Mouse (Mus musculus) liver (tissue): ENCODE data around the gene Gatd1.
A peak's percentile ranks its signal among the peaks of the same experiment; 100 is the strongest.
"Not testable (repeated sequence)": the region's sequence is repeated elsewhere in the genome, so short reads cannot be mapped to it uniquely, and the experiment has no call there.

Experiments used
- DNase-seq: peaks from one replicate; pipeline ENCODE4 v3.0.0-alpha.2; 2020; ENCODE audit warnings: mixed read lengths

Gene Gatd1

DNA sequence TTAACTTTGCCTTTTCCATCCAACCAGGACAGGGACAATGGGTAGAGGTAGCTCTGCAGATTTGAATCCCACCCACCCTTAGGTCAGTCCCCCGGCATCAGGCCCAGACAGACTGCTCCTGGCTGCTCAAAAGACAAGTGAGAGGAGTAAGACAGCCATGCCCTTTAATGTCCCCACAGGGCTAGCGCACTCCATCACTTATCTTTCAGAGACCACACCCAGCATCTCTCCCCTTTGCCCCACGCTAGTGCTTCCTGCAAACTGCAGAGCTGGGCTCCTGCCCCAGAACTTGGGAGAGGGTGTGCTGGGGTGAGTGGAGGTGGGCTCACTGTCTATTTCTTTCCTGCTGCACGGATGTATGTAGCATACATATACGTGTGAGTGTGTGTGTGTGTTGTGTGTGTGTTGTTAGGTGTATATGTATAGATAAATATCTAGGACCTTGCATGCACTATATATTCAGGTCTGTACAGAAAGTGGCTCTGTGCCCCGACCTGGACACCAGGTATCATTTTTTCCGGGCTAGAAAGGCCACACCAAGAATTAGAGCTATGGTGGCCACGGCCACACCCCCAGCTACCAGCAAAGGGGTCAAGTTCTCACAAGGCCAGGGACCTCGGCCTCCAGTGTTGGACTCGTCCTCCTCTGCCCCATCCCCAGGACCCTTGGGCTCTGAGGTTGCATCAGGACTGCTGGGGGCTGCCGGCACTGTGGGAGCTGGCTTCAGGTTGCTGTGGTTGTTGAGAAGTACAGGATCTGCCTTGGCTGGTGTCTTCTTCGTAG is 13.2 kb upstream of the Gatd1 start:
- no peak for DNase-seq

GRCm38 (mm10) chr7:141423811-141424210 is 9.9 kb upstream of the Gatd1 start:
- DNase-seq = no peak

- DNase-seq = no peak
Observed at GRCm38 (mm10) chr7:141420030-141420702, 6.2 kb upstream of the Gatd1 start.

DNA sequence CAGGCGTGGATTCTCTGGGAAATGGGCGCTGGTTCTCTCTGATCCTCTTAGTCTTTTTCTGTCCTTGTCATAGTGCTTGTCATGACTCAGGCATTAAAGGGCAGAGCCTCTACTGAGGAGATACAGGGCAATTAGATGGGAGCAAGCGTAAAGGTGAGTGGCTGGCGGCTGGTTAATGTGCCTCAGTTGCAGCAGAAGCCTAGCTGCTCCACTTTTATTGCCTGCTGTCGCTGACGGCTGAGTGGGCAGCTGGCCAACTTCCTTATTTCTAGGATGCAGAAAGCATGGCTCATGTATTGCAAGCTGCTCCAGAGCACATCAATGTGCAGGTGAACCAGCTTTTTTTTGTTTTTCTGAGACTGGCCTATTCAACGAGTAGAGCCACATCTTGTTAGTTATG is 5.0 kb upstream of the Gatd1 start:
- DNase-seq = no peak

DNA sequence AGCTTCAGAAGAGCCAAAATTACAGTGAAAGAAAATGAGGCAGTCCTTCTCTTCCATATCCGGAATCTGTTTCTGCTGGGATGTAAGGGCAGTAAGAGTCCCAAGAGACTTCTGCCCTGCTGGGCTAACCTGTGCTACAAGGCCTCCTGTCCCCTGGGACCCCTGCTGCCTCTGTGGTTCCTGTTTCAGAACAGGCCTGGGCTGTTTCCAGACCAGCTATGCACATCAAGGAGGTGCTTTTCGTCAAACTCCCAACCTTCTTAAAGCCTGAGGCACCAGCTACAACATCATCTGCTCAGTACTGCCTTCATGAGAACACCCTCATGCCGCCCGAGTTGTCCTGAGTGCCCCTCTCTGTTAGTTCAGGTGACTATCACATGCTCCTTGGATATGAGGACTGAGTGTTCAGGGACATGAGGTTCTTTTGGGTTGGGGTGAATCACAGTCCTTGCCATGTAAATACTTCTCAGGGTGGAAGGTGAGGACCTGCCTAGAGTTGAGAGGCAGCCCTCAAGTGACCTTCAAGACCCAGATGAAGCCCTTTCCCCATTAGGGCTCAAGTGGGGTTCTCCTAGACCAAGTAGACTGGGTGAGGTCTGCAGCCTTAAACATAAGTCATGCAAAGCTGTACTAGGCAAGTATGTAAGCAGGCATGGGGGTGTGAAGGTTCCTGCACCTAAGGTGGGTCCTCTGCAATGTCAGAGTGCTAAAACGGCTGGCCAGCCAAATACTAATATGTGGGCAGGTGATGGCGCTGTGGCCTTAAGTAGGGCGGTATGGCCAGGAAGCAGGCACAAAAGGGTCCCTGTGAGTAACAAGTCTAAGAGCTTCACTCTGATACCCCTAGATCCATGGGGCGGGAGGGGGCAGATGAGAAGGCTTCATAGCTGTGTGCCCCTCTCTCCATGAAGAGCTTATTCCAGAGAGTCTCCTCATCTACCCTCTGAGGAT is 4.1 kb upstream of the Gatd1 start:
- DNase-seq = no peak

DNA sequence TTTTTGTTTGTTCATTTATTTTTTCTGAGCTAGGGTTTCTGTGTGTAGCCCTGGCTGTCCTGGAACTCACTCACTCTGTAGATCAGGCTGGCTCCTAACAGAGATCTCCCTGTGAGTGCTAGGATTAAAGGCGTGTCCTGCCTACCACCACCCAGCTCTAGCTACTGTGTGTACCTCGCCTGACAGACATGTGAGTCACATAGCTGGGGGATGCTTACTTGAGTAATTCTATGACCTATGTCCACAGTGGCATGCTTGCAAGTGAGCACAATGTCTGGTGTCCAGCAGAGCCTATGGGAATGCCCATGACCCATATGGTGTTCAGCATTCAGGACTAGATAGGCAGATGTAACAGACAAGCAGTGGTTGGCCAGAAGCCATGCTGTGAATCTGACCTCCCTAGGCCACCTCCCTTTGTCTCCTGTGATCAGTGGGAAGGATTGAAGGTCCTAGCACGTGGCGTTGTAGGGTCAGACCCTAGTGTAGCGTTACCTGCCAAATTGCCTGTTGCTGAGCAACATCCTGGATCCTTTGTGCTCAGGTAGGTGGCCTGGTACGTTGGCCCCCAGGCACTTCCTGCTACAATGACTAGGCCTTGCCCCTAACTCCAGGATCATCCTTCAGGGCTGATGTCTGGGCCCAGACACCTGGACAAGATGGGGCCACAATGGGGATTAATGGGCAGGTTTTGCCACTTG is 2.4 kb upstream of the Gatd1 start:
- no peak for DNase-seq

- DNase-seq = peak; percentile 45
Observed at GRCm38 (mm10) chr7:141413331-141413730, 605 bp downstream of the Gatd1 start.

DNA sequence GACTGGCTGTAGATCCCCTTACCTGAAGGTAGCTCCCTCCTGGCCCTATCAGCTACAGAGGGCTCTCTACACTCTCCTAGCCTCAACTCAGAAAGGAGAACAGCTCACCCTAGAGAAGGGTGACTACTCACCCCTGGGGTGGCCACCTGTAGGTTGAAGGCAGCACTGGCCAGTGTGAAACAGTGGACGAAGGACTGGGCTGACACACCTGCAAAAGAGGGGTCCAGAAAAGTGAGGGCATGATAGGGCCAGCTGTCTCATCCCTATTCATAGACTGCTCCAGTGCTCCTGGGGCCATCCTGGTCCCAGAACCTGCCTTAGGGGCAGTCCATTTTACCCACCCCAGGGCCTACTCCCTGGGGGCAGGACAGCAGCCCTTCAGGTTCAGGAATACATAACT is 2.3 kb downstream of the Gatd1 start:
- no peak for DNase-seq

- DNase-seq = no peak
Observed at GRCm38 (mm10) chr7:141410631-141411030, 3.3 kb downstream of the Gatd1 start.

GRCm38 (mm10) chr7:141408833-141409232 is 5.1 kb downstream of the Gatd1 start:
- peak; percentile 88 for DNase-seq

DNA sequence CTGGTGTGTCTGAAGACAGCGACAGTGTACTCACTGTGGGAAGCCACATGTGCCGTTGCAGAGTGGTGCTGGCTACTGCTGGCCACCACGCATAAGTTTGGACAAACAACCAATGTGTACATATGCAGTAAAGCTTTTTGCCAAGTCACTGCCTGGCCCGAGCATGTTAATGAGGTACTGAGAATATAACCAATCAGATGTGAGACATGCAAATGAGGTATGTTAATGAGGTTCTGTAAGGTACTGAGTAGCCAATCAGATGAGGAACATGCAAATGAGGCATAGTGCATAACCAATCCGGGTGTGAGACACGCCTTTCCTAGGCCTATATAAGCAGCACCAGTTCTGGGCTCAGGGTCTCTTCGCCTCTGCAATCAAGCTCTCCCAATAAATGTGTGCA is 6.3 kb downstream of the Gatd1 start:
- DNase-seq = not testable (repeated sequence)

DNA sequence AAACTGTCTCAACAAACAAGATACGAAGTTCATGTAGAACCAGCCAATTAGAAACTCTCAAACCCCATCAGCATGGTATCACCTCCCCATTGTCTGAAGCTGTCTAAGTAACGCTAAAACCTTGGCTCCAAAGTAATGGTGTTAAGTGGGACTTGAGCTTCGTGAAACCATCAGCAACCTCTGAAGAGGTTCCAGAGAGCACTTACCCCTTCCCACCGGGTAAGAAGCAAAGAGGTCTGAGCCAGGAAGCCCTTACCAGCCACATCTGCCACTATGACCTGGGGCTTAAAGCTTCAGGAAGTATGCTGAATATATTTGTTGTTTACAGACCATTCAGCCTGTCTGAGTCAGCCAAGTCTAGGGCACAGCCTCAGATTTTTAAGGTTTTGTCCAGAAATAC is 8.5 kb downstream of the Gatd1 start:
- no peak for DNase-seq

- peak; percentile 73 for DNase-seq
Observed at GRCm38 (mm10) chr7:141403305-141403704, 10.6 kb downstream of the Gatd1 start.

DNA sequence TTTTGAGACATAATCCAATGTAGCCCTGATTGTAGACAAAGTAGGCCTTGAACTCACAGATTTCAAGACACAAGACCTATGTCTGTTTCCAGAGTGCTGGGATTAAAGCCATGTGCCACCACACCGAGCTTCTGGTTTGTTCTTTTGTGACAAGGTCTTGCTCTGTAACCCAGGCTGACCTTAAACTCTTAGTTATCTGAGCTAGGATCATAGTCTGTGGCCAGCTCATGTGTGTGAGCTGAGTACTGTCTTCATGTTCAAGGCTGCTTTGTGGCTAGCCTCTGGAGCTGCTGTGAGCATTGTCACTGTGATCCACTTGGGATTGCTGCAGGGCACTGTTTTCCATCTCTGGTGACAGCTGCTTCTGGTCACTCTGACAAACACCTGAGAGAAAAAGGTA is 18.6 kb downstream of the Gatd1 start:
- DNase-seq = no peak

- DNase-seq = peak; percentile 89
Observed at GRCm38 (mm10) chr7:141394771-141395170, 19.2 kb downstream of the Gatd1 start.

GRCm38 (mm10) chr7:141394158-141394557 is 19.8 kb downstream of the Gatd1 start:
- DNase-seq = peak; percentile 84

- DNase-seq = peak; percentile 43
Observed at GRCm38 (mm10) chr7:141392552-141393222, 21.2 kb downstream of the Gatd1 start.

DNA sequence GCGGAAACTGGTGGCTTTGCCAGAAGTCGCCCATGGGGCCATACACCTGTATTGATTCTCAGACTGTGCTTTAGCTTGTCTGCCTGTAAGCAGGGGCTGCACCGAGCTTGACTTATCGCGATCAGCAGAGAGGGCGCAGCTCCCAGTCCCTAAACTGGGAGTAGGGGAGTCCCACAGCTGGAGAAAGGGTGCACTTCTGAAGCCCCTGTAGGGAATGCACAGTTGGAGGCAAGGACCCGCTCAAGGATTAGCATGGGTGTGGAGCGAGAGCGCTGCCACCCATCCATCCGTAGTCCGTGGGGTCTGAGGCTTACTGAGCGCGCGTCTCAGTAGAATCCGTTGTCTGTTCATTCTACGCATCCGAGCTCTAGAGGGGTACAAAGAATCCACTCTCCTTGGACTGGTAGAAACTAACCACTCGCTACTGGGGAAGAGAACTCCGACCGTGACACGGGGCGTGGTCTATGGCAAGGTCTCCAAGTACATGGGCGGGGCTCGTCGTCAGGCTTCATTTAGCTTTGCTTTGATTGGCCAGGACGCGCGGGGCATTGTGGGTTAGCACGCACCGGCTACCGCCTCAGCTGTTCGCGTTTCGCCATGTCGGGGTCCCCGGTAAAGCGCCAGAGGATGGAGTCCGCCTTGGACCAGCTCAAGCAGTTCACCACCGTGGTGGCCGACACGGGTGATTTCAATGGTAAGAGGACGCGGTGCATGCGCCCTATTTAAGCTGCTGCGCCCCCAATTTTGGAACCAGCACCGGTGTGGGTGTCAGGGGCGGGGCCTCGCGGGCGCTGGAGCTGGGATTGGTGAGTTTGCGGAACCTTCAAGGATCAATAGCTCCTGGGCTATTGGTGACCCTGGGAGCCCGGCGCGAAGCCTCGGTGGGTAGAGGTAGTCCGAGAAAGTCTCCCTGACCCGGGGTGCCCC is 22.0 kb downstream of the Gatd1 start, which contains the start of gene Taldo1:
TSS of gene Taldo1 (plus strand) at position 575 of the 927 bp plus-strand sequence.
- peak; percentile 99 for DNase-seq

- DNase-seq = no peak
Observed at GRCm38 (mm10) chr7:141390326-141391259, 23.3 kb downstream of the Gatd1 start.
